Mouse (Mus musculus) megakaryocyte, adult 5-6 weeks (primary cell): ENCODE data around the gene Dusp18. TPM values are rescaled to one million over a fixed set of nuclear protein-coding genes. Genes with fewer than 3 reads are reported as not detected.
"Not testable (repeated sequence)": the region's sequence is repeated elsewhere in the genome, so short reads cannot be mapped to it uniquely, and the experiment has no call there.

Experiments used
- ATAC-seq: 2 replicates; pipeline ENCODE4 v1.8.0; 2016; ENCODE audit warnings: mild to moderate bottlenecking, inconsistent platforms; ENCODE audit not compliant: poor library complexity, severe bottlenecking
- total RNA-seq, 2 experiments: library from RNA; stranded (forward) in 1 of 2; stranded (reverse) in 1 of 2; fragments of 153-499, 151-499 nt in 1 of 2; fragments of 221-1000, 200-1000 nt in 1 of 2; gene quantifications; 2 replicates each; pipeline versions ENCODE4 v1.2.3 to v1.2.4; 2015 to 2017

The Dusp18 gene
- total RNA-seq, 2 experiments from 2014 or later, result 0.44 to 0.49 TPM

GRCm38 (mm10) chr11:3887331-3887730 lies 7.7 kb upstream of the Dusp18 start:
- ATAC-seq, result no peak

GRCm38 (mm10) chr11:3893970-3894369 lies 1.1 kb upstream of the Dusp18 start:
- ATAC-seq, result no peak

GRCm38 (mm10) chr11:3895458-3895857 lies 418 bp downstream of the Dusp18 start:
- ATAC-seq, result 0 out of 2 replicates have a peak, but pooled peaks have one; percentile 0

- no peak for ATAC-seq
These were observed 893 bp downstream of the Dusp18 start for GRCm38 (mm10) chr11:3895933-3896332.

GRCm38 (mm10) chr11:3900296-3900695 lies 5.3 kb downstream of the Dusp18 start:
- ATAC-seq, result no peak

- no peak for ATAC-seq
These were observed 7.5 kb downstream of the Dusp18 start for GRCm38 (mm10) chr11:3902516-3902915.

GRCm38 (mm10) chr11:3903046-3903445 lies 8.0 kb downstream of the Dusp18 start:
- ATAC-seq, result no peak

- ATAC-seq, result no peak
These were observed 9.6 kb downstream of the Dusp18 start for GRCm38 (mm10) chr11:3904673-3905072.

- no peak for ATAC-seq
These were observed 10.4 kb downstream of the Dusp18 start for GRCm38 (mm10) chr11:3905446-3905845.

GRCm38 (mm10) chr11:3909236-3909635 lies 14.2 kb downstream of the Dusp18 start:
- ATAC-seq, result no peak

- ATAC-seq, result no peak
These were observed 15.7 kb downstream of the Dusp18 start for GRCm38 (mm10) chr11:3910513-3911310.

GRCm38 (mm10) chr11:3911440-3911839 lies 16.4 kb downstream of the Dusp18 start:
- not testable (repeated sequence) for ATAC-seq

GRCm38 (mm10) chr11:3912100-3912874 lies 17.2 kb downstream of the Dusp18 start:
- ATAC-seq, result no peak

GRCm38 (mm10) chr11:3912875-3913271 lies 17.8 kb downstream of the Dusp18 start:
- no peak for ATAC-seq

GRCm38 (mm10) chr11:3913316-3914108 lies 18.5 kb downstream of the Dusp18 start:
- peak; percentile 77 for ATAC-seq

- peak; percentile 67 for ATAC-seq
These were observed 19.2 kb downstream of the Dusp18 start, which contains the start of gene Slc35e4 for GRCm38 (mm10) chr11:3914109-3914840. TSS of gene Slc35e4 (minus strand) at chr11:3914664.

GRCm38 (mm10) chr11:3918738-3919137 lies 23.7 kb downstream of the Dusp18 start:
- ATAC-seq, result no peak

GRCm38 (mm10) chr11:3920476-3920875 lies 25.4 kb downstream of the Dusp18 start:
- no peak for ATAC-seq

GRCm38 (mm10) chr11:3921281-3921850 lies 26.3 kb downstream of the Dusp18 start:
- ATAC-seq, result peak; percentile 95

GRCm38 (mm10) chr11:3922115-3922514 lies 27.1 kb downstream of the Dusp18 start:
- no peak for ATAC-seq
